Mouse (Mus musculus): ENCODE measurements around the gene Hoxc10. TPM values are rescaled to one million over a fixed set of nuclear protein-coding genes. Genes with fewer than 3 reads are reported as not detected.

Gene Hoxc10
- polyA plus RNA-seq (2015; fragmentation: Nextera tagmentation; extraction: Ambion mirVana) = not detected in 2 replicates

GRCm38 (mm10) chr15:102966776-102967311, at the start of gene Hoxc10:
Hoxc10 (plus strand) TSS chr15:102966796.
- Histone ChIP-seq H3K9ac (no peak within 1 kb of the TSS), H3K4me3 (no peak within 1 kb of the TSS; the same call in 1 of the 2 replicates), H3K9me3 (no peaks in the 10 kb centered on the region), H3K4me1 (peaks cover 5% of the 10 kb centered on the region; the same call in 1 of the 2 replicates), H3K4me2 (peak within 1 kb of the TSS; percentile 23), H3K27me3 (replicated peaks) (peaks cover 95% of the 10 kb centered on the region), H3K36me3 (replicated peaks) (no peaks in the 10 kb centered on the region), H3K27ac (no peak within 1 kb of the TSS)
- no peak for ATAC-seq (replicated peaks)
- WGBS = 3% methylated on average over 27 of the region's 27 CpGs

DNA sequence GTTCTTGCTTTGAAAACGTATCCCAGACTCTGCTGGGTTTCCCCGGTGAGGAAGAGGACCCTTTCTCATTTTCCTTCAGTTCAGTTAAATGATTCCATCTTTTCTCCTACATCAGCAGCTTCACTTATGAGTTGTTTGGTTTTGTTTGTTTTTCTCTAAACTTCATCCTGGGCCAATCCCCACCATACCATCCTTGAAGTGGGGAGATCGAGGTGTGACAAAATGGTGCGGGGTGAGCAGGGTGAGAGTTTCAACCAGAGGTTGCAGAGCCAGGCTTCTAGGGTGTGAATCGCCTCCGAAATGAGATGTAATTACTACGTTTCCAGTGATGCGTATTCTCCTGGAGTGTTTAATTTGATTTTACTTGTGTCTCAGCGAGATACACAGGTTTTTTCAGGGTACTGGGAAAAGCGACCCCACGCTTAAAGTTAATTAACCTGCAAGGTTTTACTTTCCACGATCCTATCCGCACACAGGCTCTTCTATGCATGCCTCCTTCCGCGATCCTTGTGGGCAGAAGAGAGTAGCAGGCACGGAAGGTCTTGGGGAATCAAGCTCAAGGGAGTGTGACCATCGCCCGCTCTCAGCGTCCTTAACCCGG, 48.5 kb upstream of the Hoxc10 start:
- Histone ChIP-seq H3K27me3 (replicated peaks) (peaks cover 92% of the 10 kb centered on the region), H3K9ac (no peak overlapping the region), H3K4me3 (no peak overlapping the region), H3K4me1 (peaks cover 8% of the 10 kb centered on the region; the same call in 1 of the 2 replicates), H3K36me3 (replicated peaks) (no peaks in the 10 kb centered on the region), H3K4me2 (no peak overlapping the region), H3K27ac (no peak overlapping the region), H3K9me3 (no peaks in the 10 kb centered on the region)
- WGBS = under 1% methylated on average over 20 of the region's 20 CpGs
- no peak for ATAC-seq (replicated peaks)

GRCm38 (mm10) chr15:102918611-102919265, 47.9 kb upstream of the Hoxc10 start:
- Histone ChIP-seq H3K9me3 (no peaks in the 10 kb centered on the region), H3K36me3 (replicated peaks) (no peaks in the 10 kb centered on the region)
- ATAC-seq (replicated peaks) = no peak

DNA sequence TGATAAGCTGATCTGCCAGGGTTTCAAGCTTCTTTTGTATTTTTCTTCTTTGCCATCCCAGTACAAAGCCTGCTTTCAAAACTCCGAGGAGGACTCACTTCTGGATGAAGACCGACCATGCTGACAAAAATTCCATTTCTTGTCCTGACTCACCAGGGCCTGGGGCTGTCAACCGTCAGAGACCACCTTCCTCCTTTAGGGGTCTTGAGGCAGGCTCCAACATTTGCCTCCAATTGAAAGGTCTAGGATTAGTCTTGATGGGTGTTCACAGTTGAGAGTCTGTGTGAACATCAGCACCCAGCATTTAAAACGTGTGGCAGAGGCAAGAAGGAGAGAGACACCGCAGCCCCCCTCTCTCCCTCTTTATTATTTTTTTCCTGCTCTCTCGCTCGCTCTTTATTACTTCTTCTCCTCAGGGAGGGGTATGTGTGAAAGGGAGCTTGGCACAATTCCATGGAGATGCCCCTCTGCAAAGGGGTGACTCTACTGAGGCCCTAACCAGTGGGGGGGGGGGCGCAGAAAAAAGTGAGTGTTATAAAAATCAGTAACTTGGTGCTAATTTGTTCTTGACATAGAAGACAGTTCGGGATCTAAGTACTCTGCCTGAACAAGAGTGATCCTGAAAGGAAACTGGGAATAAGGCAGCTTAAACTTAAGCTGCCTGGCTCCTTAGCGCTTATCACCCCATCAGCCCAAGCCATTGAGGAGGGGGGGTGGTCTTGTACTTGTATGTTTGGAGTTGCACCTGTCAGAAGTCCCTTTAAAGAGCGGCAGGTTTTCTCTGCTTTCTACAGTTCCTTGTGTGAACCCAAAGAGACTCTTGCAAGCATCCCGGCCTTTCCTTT, 47.0 kb upstream of the Hoxc10 start:
- Histone ChIP-seq H3K9ac (no peak overlapping the region), H3K9me3 (no peaks in the 10 kb centered on the region), H3K4me3 (no peak overlapping the region), H3K27me3 (replicated peaks) (peaks cover 95% of the 10 kb centered on the region), H3K4me1 (peaks cover 8% of the 10 kb centered on the region; the same call in 1 of the 2 replicates), H3K27ac (no peak overlapping the region), H3K36me3 (replicated peaks) (no peaks in the 10 kb centered on the region), H3K4me2 (no peak overlapping the region)
- 1% methylated on average over 12 of the region's 12 CpGs for WGBS
- ATAC-seq (replicated peaks) = no peak

More at GRCm38 (mm10) chr15:102918611-102919265, 47.9 kb upstream of the Hoxc10 start:
- no peak overlapping the region for H3K4me3 ChIP-seq
- H3K4me1 ChIP-seq = peaks cover 8% of the 10 kb centered on the region; the same call in 1 of the 2 replicates
- 3% methylated on average over 7 of the region's 7 CpGs for WGBS
- no peak overlapping the region for H3K4me2 ChIP-seq
- no peak overlapping the region for H3K9ac ChIP-seq
- peaks cover 92% of the 10 kb centered on the region for H3K27me3 ChIP-seq (replicated peaks)
- no peak overlapping the region for H3K27ac ChIP-seq

- Histone ChIP-seq H3K4me2 (peak overlapping the region; percentile 31), H3K4me3 (peak overlapping the region; percentile 8; the same call in 1 of the 2 replicates), H3K4me1 (peaks cover 8% of the 10 kb centered on the region; the same call in 1 of the 2 replicates), H3K27ac (no peak overlapping the region), H3K36me3 (replicated peaks) (no peaks in the 10 kb centered on the region), H3K9me3 (no peaks in the 10 kb centered on the region), H3K27me3 (replicated peaks) (peaks cover 96% of the 10 kb centered on the region), H3K9ac (no peak overlapping the region)
- under 1% methylated on average over 19 of the region's 20 CpGs for WGBS
- peak; percentile 50; the same call in 1 of the 2 replicates for ATAC-seq (replicated peaks)
Observed at GRCm38 (mm10) chr15:102920619-102921018, 46.0 kb upstream of the Hoxc10 start.

DNA sequence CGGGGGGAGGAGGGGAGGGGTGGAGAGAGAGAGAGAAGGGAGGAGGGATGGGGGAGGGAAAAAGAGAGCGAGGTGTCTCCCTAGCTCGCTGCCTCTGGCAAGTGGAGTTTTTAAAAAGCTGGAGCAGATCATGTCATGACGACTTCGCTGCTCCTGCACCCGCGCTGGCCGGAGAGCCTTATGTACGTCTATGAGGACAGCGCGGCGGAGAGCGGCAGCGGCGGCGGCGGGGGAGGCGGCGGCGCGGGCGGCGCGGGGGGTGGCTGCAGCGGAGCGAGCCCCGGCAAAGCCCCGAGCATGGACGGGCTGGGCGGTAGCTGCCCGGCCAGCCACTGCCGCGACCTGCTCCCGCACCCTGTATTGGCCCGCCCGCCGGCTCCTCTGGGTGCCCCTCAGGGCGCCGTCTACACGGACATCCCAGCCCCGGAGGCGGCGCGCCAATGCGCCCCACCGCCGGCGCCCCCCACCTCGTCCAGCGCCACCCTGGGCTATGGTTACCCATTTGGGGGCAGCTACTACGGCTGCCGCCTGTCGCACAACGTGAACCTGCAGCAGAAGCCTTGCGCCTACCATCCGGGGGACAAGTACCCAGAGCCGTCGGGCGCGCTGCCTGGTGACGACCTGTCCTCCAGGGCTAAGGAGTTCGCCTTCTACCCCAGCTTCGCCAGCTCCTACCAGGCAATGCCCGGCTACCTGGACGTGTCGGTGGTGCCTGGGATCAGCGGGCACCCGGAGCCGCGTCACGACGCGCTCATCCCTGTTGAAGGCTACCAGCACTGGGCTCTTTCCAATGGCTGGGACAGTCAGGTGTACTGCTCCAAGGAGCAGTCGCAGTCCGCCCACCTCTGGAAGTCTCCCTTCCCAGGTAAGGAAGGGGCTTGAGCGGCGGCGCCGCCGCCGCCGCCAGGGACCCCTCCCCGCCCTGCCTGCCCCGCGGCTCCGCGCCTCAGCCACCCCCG, 45.3 kb upstream of the Hoxc10 start, which contains the start of gene Hoxc13:
Gene Hoxc13, plus strand, starts transcription at position 51 of the 959 bp plus-strand sequence.
- no peaks in the 10 kb centered on the region for H3K36me3 ChIP-seq (replicated peaks)
- H3K9ac ChIP-seq = no peak within 1 kb of the TSS
- no peaks in the 10 kb centered on the region for H3K9me3 ChIP-seq
- peak within 1 kb of the TSS; percentile 31 for H3K4me2 ChIP-seq
- WGBS = under 1% methylated on average over 82 of the region's 88 CpGs
- H3K4me1 ChIP-seq = peaks cover 8% of the 10 kb centered on the region; the same call in 1 of the 2 replicates
- peak within 1 kb of the TSS; percentile 8; the same call in 1 of the 2 replicates for H3K4me3 ChIP-seq
- no peak within 1 kb of the TSS for H3K27ac ChIP-seq
- H3K27me3 ChIP-seq (replicated peaks) = peaks cover 96% of the 10 kb centered on the region
- ATAC-seq (replicated peaks) = peak; percentile 56; the same call in 1 of the 2 replicates

DNA sequence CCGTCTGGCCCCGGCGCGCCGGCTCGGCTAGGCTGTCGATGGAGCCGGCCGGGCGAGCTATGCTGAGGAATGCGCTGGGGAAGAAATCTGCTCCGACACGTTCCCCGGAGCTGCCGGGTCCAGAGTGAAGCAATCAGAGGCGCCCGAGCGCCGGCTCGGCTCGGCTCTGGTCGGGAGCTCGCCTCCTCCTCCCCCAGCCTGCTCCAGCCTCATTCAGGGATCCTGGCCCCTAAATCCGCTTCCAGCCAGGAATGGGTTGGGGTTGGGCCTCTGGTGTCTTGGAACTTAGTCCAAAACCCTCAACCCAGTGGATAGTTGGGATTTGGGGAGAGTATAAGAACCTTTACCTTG, 44.6 kb upstream of the Hoxc10 start:
- H3K36me3 ChIP-seq (replicated peaks) = no peaks in the 10 kb centered on the region
- no peak overlapping the region for H3K27ac ChIP-seq
- no peak overlapping the region for H3K4me2 ChIP-seq
- H3K27me3 ChIP-seq (replicated peaks) = peaks cover 94% of the 10 kb centered on the region
- ATAC-seq (replicated peaks) = no peak
- no peaks in the 10 kb centered on the region for H3K9me3 ChIP-seq
- peaks cover 8% of the 10 kb centered on the region; the same call in 1 of the 2 replicates for H3K4me1 ChIP-seq
- H3K4me3 ChIP-seq = no peak overlapping the region
- under 1% methylated on average over 23 of the region's 24 CpGs for WGBS
- no peak overlapping the region for H3K9ac ChIP-seq

GRCm38 (mm10) chr15:102922636-102923500, 43.7 kb upstream of the Hoxc10 start:
- Histone ChIP-seq H3K9me3 (no peaks in the 10 kb centered on the region), H3K27me3 (replicated peaks) (peaks cover 94% of the 10 kb centered on the region), H3K4me3 (no peak overlapping the region), H3K9ac (no peak overlapping the region), H3K27ac (no peak overlapping the region), H3K4me2 (no peak overlapping the region), H3K4me1 (peaks cover 8% of the 10 kb centered on the region; the same call in 1 of the 2 replicates), H3K36me3 (replicated peaks) (no peaks in the 10 kb centered on the region)
- 14% methylated on average over 6 of the region's 6 CpGs for WGBS
- no peak for ATAC-seq (replicated peaks)

DNA sequence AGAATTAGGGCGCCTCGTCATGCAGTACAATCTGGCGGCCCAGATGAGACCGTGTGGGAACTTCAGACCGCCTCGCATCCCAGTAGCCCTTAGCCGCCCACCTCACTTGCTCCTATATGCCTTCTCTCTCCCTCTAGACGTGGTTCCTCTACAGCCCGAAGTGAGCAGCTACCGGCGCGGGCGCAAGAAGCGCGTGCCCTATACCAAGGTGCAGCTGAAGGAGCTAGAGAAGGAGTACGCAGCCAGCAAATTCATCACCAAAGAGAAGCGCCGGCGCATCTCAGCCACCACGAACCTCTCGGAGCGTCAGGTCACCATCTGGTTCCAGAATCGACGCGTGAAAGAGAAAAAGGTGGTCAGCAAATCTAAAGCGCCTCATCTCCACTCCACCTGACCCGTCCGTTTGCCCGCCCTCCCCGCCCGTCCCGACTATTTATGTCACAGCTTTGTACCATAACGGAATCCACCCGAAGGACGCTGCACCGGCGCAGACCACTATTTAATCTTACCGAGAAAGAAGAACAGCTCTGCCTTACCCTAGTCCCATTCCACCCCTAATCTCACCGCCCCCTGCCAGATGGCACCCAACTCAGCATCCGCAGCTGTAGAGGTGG, 39.5 kb upstream of the Hoxc10 start:
- no peaks in the 10 kb centered on the region for H3K36me3 ChIP-seq (replicated peaks)
- no peak overlapping the region for H3K27ac ChIP-seq
- no peak overlapping the region for H3K4me3 ChIP-seq
- under 1% methylated on average over 40 of the region's 40 CpGs for WGBS
- no peak overlapping the region for H3K4me2 ChIP-seq
- H3K9me3 ChIP-seq = no peaks in the 10 kb centered on the region
- H3K9ac ChIP-seq = no peak overlapping the region
- no peak for ATAC-seq (replicated peaks)
- peaks cover 96% of the 10 kb centered on the region for H3K27me3 ChIP-seq (replicated peaks)
- H3K4me1 ChIP-seq = no peaks in the 10 kb centered on the region

DNA sequence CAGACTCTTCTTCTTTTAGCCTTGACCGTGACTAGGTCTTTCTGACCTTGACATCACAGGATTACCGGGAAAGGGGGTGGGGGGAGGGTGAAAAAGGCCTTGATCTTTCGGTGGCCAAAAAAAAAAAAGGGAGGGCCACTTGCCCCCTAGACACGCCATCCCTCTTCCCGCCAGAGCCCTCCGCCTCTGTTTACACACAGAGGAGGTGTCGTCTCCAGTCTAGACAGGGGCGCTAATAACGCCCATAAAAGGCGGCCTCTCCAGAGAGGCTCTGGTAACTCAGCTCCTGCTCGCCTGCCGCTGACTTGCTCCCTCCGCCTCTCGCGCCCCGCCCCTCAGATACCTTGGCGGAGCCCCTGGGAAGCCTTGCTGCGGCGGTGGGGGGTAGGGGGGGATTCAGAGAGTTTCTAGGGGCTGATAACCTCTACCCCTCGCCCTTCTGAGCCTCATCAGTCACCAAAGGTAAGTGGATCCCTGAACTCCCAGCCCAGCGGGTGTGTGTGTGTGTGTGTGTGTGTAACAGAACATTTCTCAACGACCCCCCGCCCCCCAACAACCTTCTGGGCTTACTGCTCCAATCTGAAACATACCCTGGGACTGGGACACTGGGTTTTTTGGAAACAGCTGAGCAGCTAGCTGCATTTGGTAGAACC, 34.8 kb upstream of the Hoxc10 start:
- H3K4me1 ChIP-seq = no peaks in the 10 kb centered on the region
- 2% methylated on average over 23 of the region's 23 CpGs for WGBS

More for the DNA sequence above, 34.8 kb upstream of the Hoxc10 start:
- H3K9me3 ChIP-seq = no peaks in the 10 kb centered on the region
- peaks cover 98% of the 10 kb centered on the region for H3K27me3 ChIP-seq (replicated peaks)
- no peaks in the 10 kb centered on the region for H3K36me3 ChIP-seq (replicated peaks)
- no peak overlapping the region for H3K4me2 ChIP-seq
- ATAC-seq (replicated peaks) = no peak
- no peak overlapping the region for H3K4me3 ChIP-seq
- H3K9ac ChIP-seq = no peak overlapping the region
- H3K27ac ChIP-seq = no peak overlapping the region

Measured in midbrain, embryonic 15.5 days (tissue).